Comparison of ENCODE assay signal across 24 mouse cellular contexts in the genomic region with DNA sequence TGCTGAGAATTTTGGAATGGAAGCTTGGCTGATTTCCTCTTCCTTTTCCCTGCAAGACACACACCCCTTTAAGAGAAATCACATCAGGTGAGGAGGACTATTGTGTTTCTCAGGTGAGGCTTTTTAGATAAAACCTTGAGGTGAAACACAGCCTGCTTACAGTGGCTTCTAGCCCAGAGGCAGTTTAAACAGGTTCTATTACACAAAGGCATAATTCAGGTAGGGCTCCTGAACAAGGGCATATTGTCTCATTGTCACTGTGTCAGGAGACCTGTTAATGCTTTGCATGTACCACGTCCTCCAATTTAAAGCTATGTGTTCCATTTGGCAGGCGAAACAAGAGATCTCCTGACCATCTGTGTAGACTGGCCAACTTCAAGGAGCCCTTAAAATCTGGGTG.
"Had no signal": no experiment of that assay in that cellular context is flagged by ENCODE, and none has a peak within 500 bp of the region (broad histone marks: within the 10 kb centered on the region; RNA-seq: fewer than 3 reads in every experiment).

No protein-coding gene starts in this region.

- H3K9me3 ChIP-seq: heart, embryonic 10.5 days; heart, embryonic 12.5 days; hindbrain, embryonic 10.5 days; hindbrain, embryonic 12.5 days; intestine, embryonic 15.5 days; limb, embryonic 13.5 days; limb, embryonic 15.5 days; liver, embryonic 12.5 days had no signal

- DNase-seq: gastrocnemius, postnatal 25 days; heart, adult 18-20 months; heart, postnatal 10 days; heart, postnatal 4 days; kidney, adult 18-20 months; kidney, adult 8-10 months; kidney, postnatal 14 days; kidney, postnatal 36 days; layer of hippocampus, adult 9-11 months; layer of hippocampus, postnatal 36 days; left cerebral cortex, postnatal 4 days had no signal

- H3K4me2 ChIP-seq: heart, embryonic 12.5 days; hindbrain, embryonic 12.5 days; hindbrain, embryonic 14.5 days; intestine, embryonic 15.5 days; limb, embryonic 13.5 days; limb, embryonic 15.5 days; liver, embryonic 12.5 days had no signal

- H3K4me3 ChIP-seq: heart, embryonic 10.5 days; heart, embryonic 12.5 days; hindbrain, embryonic 10.5 days; hindbrain, embryonic 12.5 days; intestine, embryonic 15.5 days; limb, embryonic 13.5 days; limb, embryonic 15.5 days; liver, embryonic 12.5 days had no signal

- H3K36me3 ChIP-seq: heart, embryonic 10.5 days; heart, embryonic 12.5 days; hindbrain, embryonic 10.5 days; hindbrain, embryonic 12.5 days; intestine, embryonic 15.5 days; limb, embryonic 13.5 days; limb, embryonic 15.5 days; liver, embryonic 12.5 days had no signal

- H3K27me3 ChIP-seq: heart, embryonic 12.5 days; hindbrain, embryonic 12.5 days; intestine, embryonic 15.5 days; limb, embryonic 13.5 days; limb, embryonic 15.5 days had no signal

- H3K4me1 ChIP-seq: heart, embryonic 10.5 days; heart, embryonic 12.5 days; hindbrain, embryonic 12.5 days; intestine, embryonic 15.5 days; limb, embryonic 15.5 days had no signal

- H3K9ac ChIP-seq: heart, embryonic 12.5 days; hindbrain, embryonic 12.5 days; hindbrain, embryonic 14.5 days; intestine, embryonic 15.5 days; limb, embryonic 13.5 days; limb, embryonic 15.5 days; liver, embryonic 12.5 days had no signal

- H3K27ac ChIP-seq: heart, embryonic 10.5 days; hindbrain, embryonic 10.5 days; hindbrain, embryonic 12.5 days; hindbrain, embryonic 14.5 days; intestine, embryonic 15.5 days; kidney, postnatal 0 days; limb, embryonic 13.5 days; limb, embryonic 15.5 days; liver, embryonic 12.5 days had no signal

- ATAC-seq: hindbrain, embryonic 16.5 days; inflammation-experienced regulatory T-cells, adult 6 months; intestine, embryonic 15.5 days; intestine, postnatal 0 days; liver, embryonic 12.5 days had no signal
